Comparison of ENCODE assay signal across 14 mouse cellular contexts in the genomic region with DNA sequence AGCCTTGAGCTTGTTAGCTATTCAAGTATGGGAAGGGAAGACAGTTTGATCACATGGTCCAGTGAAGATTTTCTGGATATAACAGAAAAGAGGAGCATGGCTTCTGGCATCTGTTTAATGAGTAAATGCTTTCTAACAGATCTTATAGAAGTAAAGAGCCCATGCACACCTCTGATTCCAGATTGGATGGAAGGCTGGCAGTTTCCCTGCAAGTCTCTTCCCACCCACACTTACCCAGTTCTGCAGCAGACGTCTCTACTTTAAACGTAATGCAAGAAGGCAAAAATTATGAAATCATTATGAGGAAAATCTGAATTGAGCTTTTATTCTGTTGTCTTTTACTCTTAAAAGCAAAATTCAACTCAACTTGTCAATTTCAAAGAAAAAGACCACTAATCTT.
"Had no signal": no experiment of that assay in that cellular context is flagged by ENCODE, and none has a peak within 500 bp of the region (broad histone marks: within the 10 kb centered on the region; RNA-seq: fewer than 3 reads in every experiment).

No protein-coding gene starts in this region.

- DNase-seq: kidney, adult 2 months; kidney, postnatal 10 days; kidney, postnatal 36 days; layer of hippocampus, postnatal 36 days; left cerebral cortex, postnatal 4 days; lung, adult 18-20 months; lung, postnatal 10 days; lung, postnatal 36 days; retina, postnatal 1 day; thymus, postnatal 25 days had no signal

- ATAC-seq: intestine, postnatal 0 days; liver, embryonic 12.5 days; midbrain, embryonic 13.5 days; midbrain, embryonic 16.5 days had no signal
